Mouse (Mus musculus) macrophage (primary cell): Measurements from ENCODE around the gene Plcb2. TPM values are rescaled to one million over a fixed set of nuclear protein-coding genes. Genes with fewer than 3 reads are reported as not detected.

ENCODE experiments used
- polyA plus RNA-seq: library from polyadenylated mRNA; stranded (reverse); fragments of 250-400 nt; gene quantifications from 3 replicates; pipeline ENCODE4 v1.2.4, GENCODE M21; 2018; ENCODE audit warnings: inconsistent platforms

Gene Plcb2
- polyA plus RNA-seq, 1 experiment from 2014 or later = 23.1 TPM

Other genes starting within 250 kb of the Plcb2 start
- gene Srp14, start 248.7 kb downstream of the Plcb2 start, polyA plus RNA-seq = 197 to 252 TPM (median 250 TPM) in 3 replicates
- 1.3 to 13.0 TPM (median 5.3 TPM) in 3 replicates for gene Bmf, start 178.8 kb downstream of the Plcb2 start, polyA plus RNA-seq
- 2.2 to 9.4 TPM (median 7.8 TPM) in 3 replicates for gene Bub1b, start 130.2 kb downstream of the Plcb2 start, polyA plus RNA-seq
- gene Pak6, start 65.1 kb downstream of the Plcb2 start, polyA plus RNA-seq = not detected in 3 replicates
- not detected in 3 replicates for gene Ankrd63, start 24.5 kb downstream of the Plcb2 start, polyA plus RNA-seq
- gene Inafm2, start 17.3 kb upstream of the Plcb2 start, polyA plus RNA-seq = 5.4 to 9.2 TPM (median 8.2 TPM) in 3 replicates
- 0.11 to 0.33 TPM (median 0.20 TPM) in 3 replicates for gene Ccdc9b, start 34.2 kb upstream of the Plcb2 start, polyA plus RNA-seq
- gene Phgr1, start 44.3 kb upstream of the Plcb2 start, polyA plus RNA-seq = not detected in 3 replicates
- gene Disp2, start 51.3 kb upstream of the Plcb2 start, polyA plus RNA-seq = not detected in 3 replicates
- gene Knstrn, start 85.6 kb upstream of the Plcb2 start, polyA plus RNA-seq = 1.0 to 14.5 TPM (median 7.1 TPM) in 3 replicates
- gene Ivd, start 133.5 kb upstream of the Plcb2 start, polyA plus RNA-seq = 20.1 to 26.7 TPM (median 23.1 TPM) in 3 replicates
- 20.7 to 31.5 TPM (median 27.2 TPM) in 3 replicates for gene Bahd1, start 171.9 kb upstream of the Plcb2 start, polyA plus RNA-seq
- gene Chst14, start 198.1 kb upstream of the Plcb2 start, polyA plus RNA-seq = 17.8 to 32.1 TPM (median 29.0 TPM) in 3 replicates